Mouse (Mus musculus) C2C12 (cell line): ENCODE measurements around the gene Zbtb24.

Experiments used
- CTCF ChIP-seq: IDR thresholded peaks from one replicate; pipeline ENCODE4 v1.5.1; 2011; ENCODE audit not compliant: control insufficient read depth, insufficient read depth, insufficient read length
- USF1 ChIP-seq: IDR thresholded peaks from one replicate; pipeline ENCODE4 v1.6.1; 2011; ENCODE audit warnings: low read depth, mild to moderate bottlenecking, control low read depth, moderate library complexity

DNA sequence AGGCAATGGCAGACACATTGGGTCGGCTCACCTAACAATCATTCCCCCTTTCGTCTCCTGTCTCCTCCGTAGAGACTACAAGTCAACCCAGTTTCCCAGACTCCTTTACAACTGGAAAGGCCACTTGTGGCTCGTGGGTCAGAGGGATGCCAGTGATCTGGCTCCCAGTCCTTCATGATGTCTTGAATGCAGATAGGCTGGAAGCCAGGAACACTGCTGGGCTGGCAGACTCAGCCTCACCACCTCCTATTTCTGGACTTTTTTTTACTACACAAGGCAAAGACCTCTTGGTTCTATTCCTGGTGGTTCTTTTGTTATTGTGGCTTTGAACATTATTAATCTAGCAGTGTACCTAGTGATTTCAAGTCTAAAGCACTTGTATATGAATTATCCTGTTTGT lies 64.1 kb downstream of the Zbtb24 start:
- TF ChIP-seq CTCF: no peak
- no peak for TF ChIP-seq USF1
